Mouse (Mus musculus) forebrain, embryonic 12.5 days (tissue): Measurements from ENCODE around the gene Nmur2. TPM values are rescaled to one million over a fixed set of nuclear protein-coding genes. Genes with fewer than 3 reads are reported as not detected.

Source experiments
- ATAC-seq: fragments of 200-750 bp; cut with Nextera tagmentation; 2 replicates; pipeline ENCODE4 v1.8.0; 2017; ENCODE audit warnings: moderate TSS enrichment; ENCODE audit not compliant: low FRiP score
- H3K27ac ChIP-seq: fragments of 300-500 bp; sonication (generic); 2 replicates; pipeline ENCODE4 v1.5.1; 2016; ENCODE audit warnings: mild to moderate bottlenecking
- H3K27me3 ChIP-seq: fragments of 300-500 bp; sonication (generic); 2 replicates; pipeline ENCODE4 v1.6.1; 2016; ENCODE audit warnings: mild to moderate bottlenecking
- H3K36me3 ChIP-seq: fragments of 300-500 bp; sonication (generic); replicated peaks from 2 replicates; pipeline ENCODE4 v1.6.1; 2016; ENCODE audit warnings: mild to moderate bottlenecking
- H3K4me1 ChIP-seq: fragments of 300-500 bp; sonication (generic); 2 replicates; pipeline ENCODE4 v1.6.1; 2016
- H3K4me2 ChIP-seq: fragments of 300-500 bp; sonication (generic); 2 replicates; pipeline ENCODE4 v1.6.1; 2016; ENCODE audit warnings: mild to moderate bottlenecking, moderate library complexity
- H3K4me3 ChIP-seq: fragments of 300-500 bp; sonication (generic); replicated peaks from 2 replicates; pipeline ENCODE4 v1.5.1; 2016; ENCODE audit warnings: mild to moderate bottlenecking
- H3K9ac ChIP-seq: fragments of 300-500 bp; sonication (generic); 2 replicates; pipeline ENCODE4 v1.6.1; 2016; ENCODE audit warnings: mild to moderate bottlenecking
- H3K9me3 ChIP-seq: fragments of 300-500 bp; sonication (generic); 2 replicates; pipeline ENCODE4 v1.6.1; 2016
- WGBS: fragments of 180-500 bp; shearing (Covaris S2); methylation state at CpG from one replicate; pipeline ENCODE4 v1.1.7; 2016; 5-methylcytosine and 5-hydroxymethylcytosine counted together
- polyA plus RNA-seq: library from polyadenylated mRNA; unstranded; fragments of >200 nt; fragmentation: Nextera tagmentation; extraction: Ambion mirVana; gene quantifications from 2 replicates; pipeline ENCODE4 v1.2.1, GENCODE M21; 2016

Gene Nmur2
- polyA plus RNA-seq, 1 experiment from 2014 or later, result not detected

DNA sequence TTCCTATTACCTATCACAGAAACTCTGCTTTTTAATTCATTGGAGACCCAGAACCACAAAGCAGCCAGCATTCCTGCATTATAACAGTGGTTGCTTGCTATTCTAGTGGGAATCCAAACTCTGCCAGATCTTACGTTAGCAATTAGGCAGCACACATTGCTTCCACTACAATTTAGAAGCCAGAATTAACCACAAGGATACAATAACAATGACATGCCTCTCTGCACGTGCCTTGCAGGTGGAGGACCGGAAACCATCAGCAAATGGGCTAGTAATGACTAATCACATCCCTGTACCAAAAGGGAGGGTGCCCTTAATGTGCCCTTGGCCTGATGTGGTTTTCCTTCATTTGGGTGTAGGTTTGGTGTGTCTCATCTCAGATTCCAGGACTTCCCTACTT is 32.5 kb downstream of the Nmur2 start:
- Histone ChIP-seq H3K27me3 (no peaks in the 10 kb centered on the region), H3K36me3 (no peaks in the 10 kb centered on the region), H3K4me1 (peaks cover 4% of the 10 kb centered on the region), H3K9ac (no peak overlapping the region), H3K4me3 (no peak overlapping the region), H3K27ac (no peak overlapping the region), H3K4me2 (no peak overlapping the region), H3K9me3 (no peaks in the 10 kb centered on the region)
- WGBS, result 75% methylated on average over 3 of the region's 3 CpGs
- no peak for ATAC-seq

DNA sequence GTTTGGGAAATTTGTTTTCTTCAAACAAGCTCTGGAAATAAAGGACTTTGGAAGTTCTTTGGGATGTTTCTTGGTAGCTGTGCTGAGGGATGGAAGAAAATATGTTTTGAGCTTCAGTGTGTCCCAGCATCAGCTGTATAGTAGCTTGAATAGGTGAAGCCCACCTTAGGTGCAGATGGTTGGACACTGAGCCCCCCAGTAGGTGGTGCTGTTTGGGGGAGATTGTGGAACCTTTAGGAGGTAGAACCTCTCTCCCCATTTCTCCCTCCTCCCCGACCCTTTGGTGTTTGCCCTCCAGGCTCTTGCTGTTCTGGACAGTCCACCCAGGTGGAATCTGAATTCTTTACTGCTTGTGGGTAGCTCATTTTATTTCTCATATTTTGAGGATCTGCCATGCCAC is 48.0 kb downstream of the Nmur2 start:
- Histone ChIP-seq H3K4me2 (no peak overlapping the region), H3K4me3 (no peak overlapping the region), H3K9me3 (no peaks in the 10 kb centered on the region), H3K9ac (no peak overlapping the region), H3K27ac (no peak overlapping the region), H3K4me1 (no peaks in the 10 kb centered on the region), H3K27me3 (no peaks in the 10 kb centered on the region), H3K36me3 (no peaks in the 10 kb centered on the region)
- ATAC-seq, result no peak
- WGBS, result 75% methylated on average over 1 of the region's 1 CpGs

DNA sequence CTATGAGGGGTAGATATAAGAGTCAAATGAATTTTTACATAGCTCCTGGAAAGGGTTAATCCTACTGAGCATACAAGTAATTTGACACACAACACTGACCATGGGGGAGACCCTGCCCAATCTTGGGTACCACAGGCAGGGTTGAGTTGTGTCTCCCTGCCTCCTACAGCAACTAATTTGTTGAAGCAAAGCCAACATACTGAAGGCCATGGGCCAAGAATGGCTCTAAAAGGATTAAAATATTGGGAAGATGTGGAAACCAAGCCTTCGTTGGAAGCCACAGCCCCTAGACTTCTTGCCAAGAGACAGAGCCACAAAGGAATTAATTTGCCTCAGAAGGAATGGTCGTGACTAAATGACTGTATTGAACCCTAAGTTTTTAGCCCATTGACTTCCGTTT is 48.7 kb downstream of the Nmur2 start:
- ATAC-seq, result no peak
- no peaks in the 10 kb centered on the region for H3K36me3 ChIP-seq
- H3K9ac ChIP-seq, result no peak overlapping the region
- H3K9me3 ChIP-seq, result no peaks in the 10 kb centered on the region
- no peaks in the 10 kb centered on the region for H3K4me1 ChIP-seq
- no peaks in the 10 kb centered on the region for H3K27me3 ChIP-seq
- H3K4me2 ChIP-seq, result no peak overlapping the region
- WGBS, result 68% methylated on average over 3 of the region's 3 CpGs
- H3K4me3 ChIP-seq, result no peak overlapping the region
- H3K27ac ChIP-seq, result no peak overlapping the region

GRCm38 (mm10) chr11:55991505-55992066 is 49.2 kb downstream of the Nmur2 start:
- Histone ChIP-seq H3K9me3 (no peaks in the 10 kb centered on the region), H3K27me3 (no peaks in the 10 kb centered on the region), H3K27ac (no peak overlapping the region), H3K4me1 (no peaks in the 10 kb centered on the region), H3K9ac (no peak overlapping the region), H3K36me3 (no peaks in the 10 kb centered on the region), H3K4me2 (no peak overlapping the region), H3K4me3 (no peak overlapping the region)
- no peak for ATAC-seq
- 16% methylated on average over 8 of the region's 8 CpGs for WGBS

DNA sequence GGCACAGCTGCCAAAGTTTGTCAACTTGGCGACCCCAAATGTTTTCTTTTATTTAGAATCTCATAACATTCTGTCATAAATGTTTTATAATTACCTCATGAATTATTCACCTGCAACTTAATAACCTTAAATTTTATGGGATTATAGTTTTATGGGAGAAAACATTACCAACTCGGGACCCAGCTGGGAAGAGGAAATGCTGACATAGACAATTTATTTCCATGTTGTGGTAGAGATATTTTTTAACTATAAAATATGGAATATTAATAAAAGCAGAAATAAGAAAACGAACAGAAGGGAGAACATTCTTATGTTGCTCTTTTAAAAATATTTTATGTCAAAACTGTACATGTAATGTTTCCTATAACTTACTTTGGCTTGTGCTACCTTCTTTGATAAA is 56.2 kb downstream of the Nmur2 start:
- Histone ChIP-seq H3K36me3 (no peaks in the 10 kb centered on the region), H3K9me3 (no peaks in the 10 kb centered on the region), H3K4me3 (no peak overlapping the region), H3K27me3 (no peaks in the 10 kb centered on the region), H3K4me1 (no peaks in the 10 kb centered on the region), H3K27ac (no peak overlapping the region), H3K4me2 (no peak overlapping the region), H3K9ac (no peak overlapping the region)
- 72% methylated on average over 3 of the region's 3 CpGs for WGBS
- no peak for ATAC-seq

DNA sequence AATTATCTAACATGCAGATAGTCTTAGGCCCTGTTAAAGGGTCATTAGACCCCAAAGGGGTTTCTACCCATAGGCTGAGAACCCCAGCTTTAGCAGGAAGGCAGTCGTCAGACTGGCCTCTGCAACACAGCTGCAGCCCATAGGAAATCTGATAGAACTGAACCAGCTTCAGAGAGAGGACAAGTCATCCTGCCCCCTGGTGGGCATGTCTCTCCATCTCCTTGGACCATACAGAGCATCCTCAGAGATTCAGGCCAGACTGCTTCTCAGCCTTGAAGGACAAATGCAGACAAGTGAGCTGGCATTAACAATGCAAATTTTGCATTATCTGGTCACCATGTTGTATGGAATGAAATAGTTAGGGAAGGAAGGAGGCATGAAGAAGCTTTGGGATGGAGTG is 59.2 kb downstream of the Nmur2 start:
- ATAC-seq, result no peak
- 59% methylated on average over 1 of the region's 1 CpGs for WGBS
- Histone ChIP-seq H3K27ac (no peak overlapping the region), H3K36me3 (no peaks in the 10 kb centered on the region), H3K9ac (no peak overlapping the region), H3K4me2 (no peak overlapping the region), H3K27me3 (no peaks in the 10 kb centered on the region), H3K9me3 (no peaks in the 10 kb centered on the region), H3K4me3 (no peak overlapping the region), H3K4me1 (no peaks in the 10 kb centered on the region)

DNA sequence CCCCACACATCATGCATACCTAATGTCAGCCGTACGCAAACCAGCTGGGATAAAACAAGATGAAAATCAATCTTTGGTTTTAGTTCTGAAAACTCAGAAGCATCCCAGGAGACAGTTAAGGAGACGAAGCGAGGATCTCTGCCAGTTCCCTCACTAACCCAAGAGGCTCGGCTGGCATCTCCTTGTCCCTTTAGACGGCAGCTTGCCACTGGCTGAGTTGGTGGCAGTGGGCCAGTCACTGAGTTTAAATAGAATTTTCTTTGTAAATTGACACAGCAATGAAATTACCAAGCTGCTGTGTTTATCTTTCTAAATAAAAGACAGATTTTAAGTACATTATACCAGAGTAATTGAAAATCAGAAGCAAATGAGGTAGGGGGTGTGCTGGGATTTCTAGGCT is 62.7 kb downstream of the Nmur2 start:
- 89% methylated on average over 6 of the region's 6 CpGs for WGBS
- Histone ChIP-seq H3K4me3 (no peak overlapping the region), H3K27me3 (no peaks in the 10 kb centered on the region), H3K4me1 (no peaks in the 10 kb centered on the region), H3K9me3 (no peaks in the 10 kb centered on the region), H3K4me2 (no peak overlapping the region), H3K9ac (no peak overlapping the region), H3K36me3 (no peaks in the 10 kb centered on the region), H3K27ac (no peak overlapping the region)
- no peak for ATAC-seq
